Mouse (Mus musculus) forebrain, embryonic 15.5 days (tissue): ENCODE results near the gene Mrpl4. TPM values are rescaled to one million over a fixed set of nuclear protein-coding genes. Genes with fewer than 3 reads are reported as not detected.
A peak's percentile ranks its signal among the peaks of the same experiment; 100 is the strongest.

Experiments
- ATAC-seq: fragments of 200-750 bp; cut with Nextera tagmentation; replicated peaks from 2 replicates; pipeline ENCODE4 v1.8.0; 2017; ENCODE audit warnings: mild to moderate bottlenecking, moderate TSS enrichment, moderate library complexity
- H3K27ac ChIP-seq: fragments of 300-500 bp; sonication (generic); replicated peaks from 2 replicates; pipeline ENCODE4 v1.5.1; 2015; ENCODE audit warnings: mild to moderate bottlenecking, inconsistent platforms
- H3K27me3 ChIP-seq: fragments of 300-500 bp; sonication (generic); 2 replicates; pipeline ENCODE4 v1.6.1; 2015; ENCODE audit warnings: inconsistent platforms
- H3K36me3 ChIP-seq: fragments of 300-500 bp; sonication (generic); 2 replicates; pipeline ENCODE4 v1.6.1; 2015; ENCODE audit warnings: mild to moderate bottlenecking, inconsistent platforms
- H3K4me1 ChIP-seq: fragments of 300-500 bp; sonication (generic); 2 replicates; pipeline ENCODE4 v1.6.1; 2015; ENCODE audit warnings: inconsistent platforms
- H3K4me2 ChIP-seq: fragments of 300-500 bp; sonication (generic); replicated peaks from 2 replicates; pipeline ENCODE4 v1.6.1; 2015; ENCODE audit warnings: mild to moderate bottlenecking, inconsistent platforms
- H3K4me3 ChIP-seq: fragments of 300-500 bp; sonication (generic); 2 replicates; pipeline ENCODE4 v1.5.1; 2015; ENCODE audit warnings: mild to moderate bottlenecking, inconsistent platforms
- H3K9ac ChIP-seq: fragments of 300-500 bp; sonication (generic); replicated peaks from 2 replicates; pipeline ENCODE4 v1.6.1; 2015; ENCODE audit warnings: mild to moderate bottlenecking, inconsistent platforms
- H3K9me3 ChIP-seq: fragments of 300-500 bp; sonication (generic); 2 replicates; pipeline ENCODE4 v1.6.1; 2016; ENCODE audit warnings: inconsistent platforms
- WGBS: fragments of 180-500 bp; shearing (Covaris S2); methylation state at CpG from one replicate; pipeline ENCODE4 v1.1.7; 2015; ENCODE audit warnings: mixed read lengths; 5-methylcytosine and 5-hydroxymethylcytosine counted together
- polyA plus RNA-seq: library from polyadenylated mRNA; unstranded; fragments of >200 nt; fragmentation: Nextera tagmentation; extraction: Ambion mirVana; gene quantifications from 2 replicates; pipeline ENCODE4 v1.2.1, GENCODE M21; 2015

Gene Mrpl4
- polyA plus RNA-seq, 1 experiment from 2014 or later, result 115 TPM

- Histone ChIP-seq H3K9me3 (no peaks in the 10 kb centered on the region), H3K27me3 (peaks cover 35% of the 10 kb centered on the region), H3K9ac (no peak overlapping the region), H3K36me3 (no peaks in the 10 kb centered on the region), H3K27ac (no peak overlapping the region), H3K4me3 (no peak overlapping the region), H3K4me2 (no peak overlapping the region), H3K4me1 (peaks cover 28% of the 10 kb centered on the region)
- ATAC-seq, result no peak
- 85% methylated on average over 12 of the region's 12 CpGs for WGBS
These were observed 24.3 kb downstream of the Mrpl4 start for GRCm38 (mm10) chr9:21026849-21027248.

- no peak overlapping the region for H3K4me3 ChIP-seq
- peaks cover 45% of the 10 kb centered on the region for H3K27me3 ChIP-seq
- ATAC-seq, result no peak
- H3K36me3 ChIP-seq, result no peaks in the 10 kb centered on the region
- peaks cover 38% of the 10 kb centered on the region for H3K4me1 ChIP-seq
- no peak overlapping the region for H3K4me2 ChIP-seq
- no peak overlapping the region for H3K9ac ChIP-seq
- H3K9me3 ChIP-seq, result no peaks in the 10 kb centered on the region
- WGBS, result 54% methylated on average over 8 of the region's 8 CpGs
- H3K27ac ChIP-seq, result no peak overlapping the region
These were observed 25.3 kb downstream of the Mrpl4 start for GRCm38 (mm10) chr9:21027774-21028290.

- Histone ChIP-seq H3K4me2 (no peak overlapping the region), H3K9ac (no peak overlapping the region), H3K4me3 (no peak overlapping the region), H3K4me1 (peaks cover 46% of the 10 kb centered on the region), H3K36me3 (no peaks in the 10 kb centered on the region), H3K9me3 (no peaks in the 10 kb centered on the region), H3K27ac (no peak overlapping the region), H3K27me3 (peaks cover 53% of the 10 kb centered on the region)
- 74% methylated on average over 6 of the region's 6 CpGs for WGBS
- no peak for ATAC-seq
These were observed 26.1 kb downstream of the Mrpl4 start for GRCm38 (mm10) chr9:21028560-21029110.

- Histone ChIP-seq H3K36me3 (no peaks in the 10 kb centered on the region), H3K27me3 (peaks cover 60% of the 10 kb centered on the region), H3K4me2 (peak within 1 kb of the TSS; percentile 44), H3K4me3 (peak within 1 kb of the TSS; percentile 9), H3K27ac (no peak within 1 kb of the TSS), H3K9me3 (no peaks in the 10 kb centered on the region), H3K9ac (no peak within 1 kb of the TSS), H3K4me1 (peaks cover 47% of the 10 kb centered on the region)
- ATAC-seq, result no peak
- WGBS, result 2% methylated on average over 37 of the region's 37 CpGs
These were observed 26.9 kb downstream of the Mrpl4 start, which contains the start of gene Icam4 for GRCm38 (mm10) chr9:21029291-21030054. Icam4 (plus strand) TSS chr9:21029373.

GRCm38 (mm10) chr9:21030055-21030600 is 27.6 kb downstream of the Mrpl4 start:
- no peak overlapping the region for H3K9ac ChIP-seq
- H3K27me3 ChIP-seq, result peaks cover 67% of the 10 kb centered on the region
- no peak for ATAC-seq
- H3K36me3 ChIP-seq, result no peaks in the 10 kb centered on the region
- 17% methylated on average over 22 of the region's 22 CpGs for WGBS
- 0 out of 2 replicates have a peak overlapping the region, but pooled peaks have one; percentile 96 for H3K4me2 ChIP-seq
- no peak overlapping the region for H3K27ac ChIP-seq
- H3K4me1 ChIP-seq, result peaks cover 50% of the 10 kb centered on the region
- no peak overlapping the region for H3K4me3 ChIP-seq
- H3K9me3 ChIP-seq, result no peaks in the 10 kb centered on the region

- H3K27ac ChIP-seq, result no peak overlapping the region
- peak overlapping the region; percentile 53 for H3K4me3 ChIP-seq
- peaks cover 54% of the 10 kb centered on the region for H3K4me1 ChIP-seq
- H3K27me3 ChIP-seq, result peaks cover 70% of the 10 kb centered on the region
- H3K4me2 ChIP-seq, result peak overlapping the region; percentile 96
- no peaks in the 10 kb centered on the region for H3K36me3 ChIP-seq
- WGBS, result under 1% methylated on average over 13 of the region's 13 CpGs
- peak; percentile 55 for ATAC-seq
- 0 out of 2 replicates have a peak overlapping the region, but pooled peaks have one; percentile 56 for H3K9ac ChIP-seq
- no peaks in the 10 kb centered on the region for H3K9me3 ChIP-seq
These were observed 28.3 kb downstream of the Mrpl4 start for GRCm38 (mm10) chr9:21030781-21031250.

GRCm38 (mm10) chr9:21031251-21031895 is 28.8 kb downstream of the Mrpl4 start:
- H3K27me3 ChIP-seq, result peaks cover 75% of the 10 kb centered on the region
- no peaks in the 10 kb centered on the region for H3K9me3 ChIP-seq
- WGBS, result under 1% methylated on average over 36 of the region's 36 CpGs
- peak overlapping the region; percentile 53 for H3K4me3 ChIP-seq
- peak overlapping the region; percentile 96 for H3K4me2 ChIP-seq
- peak; percentile 65 for ATAC-seq
- peak overlapping the region; percentile 20; the same call in 1 of the 2 replicates for H3K27ac ChIP-seq
- H3K4me1 ChIP-seq, result peaks cover 58% of the 10 kb centered on the region
- H3K36me3 ChIP-seq, result no peaks in the 10 kb centered on the region
- peak overlapping the region; percentile 56 for H3K9ac ChIP-seq

- Histone ChIP-seq H3K36me3 (no peaks in the 10 kb centered on the region), H3K9ac (peak within 1 kb of the TSS; percentile 56), H3K4me3 (peak within 1 kb of the TSS; percentile 53), H3K4me2 (peak within 1 kb of the TSS; percentile 96), H3K9me3 (no peaks in the 10 kb centered on the region), H3K27me3 (peaks cover 81% of the 10 kb centered on the region), H3K4me1 (peaks cover 63% of the 10 kb centered on the region), H3K27ac (peak within 1 kb of the TSS; percentile 20; the same call in 1 of the 2 replicates)
- ATAC-seq, result peak; percentile 42
- WGBS, result under 1% methylated on average over 35 of the region's 35 CpGs
These were observed 29.4 kb downstream of the Mrpl4 start, which contains the start of gene Icam5 for GRCm38 (mm10) chr9:21031896-21032351. Icam5 (plus strand) TSS chr9:21032073.

GRCm38 (mm10) chr9:21032491-21032890 is 30.0 kb downstream of the Mrpl4 start:
- 1% methylated on average over 7 of the region's 7 CpGs for WGBS
- Histone ChIP-seq H3K36me3 (no peaks in the 10 kb centered on the region), H3K4me2 (peak overlapping the region; percentile 96), H3K4me3 (peak overlapping the region; percentile 53), H3K9ac (peak overlapping the region; percentile 56; the same call in 1 of the 2 replicates), H3K27ac (no peak overlapping the region), H3K27me3 (peaks cover 86% of the 10 kb centered on the region), H3K9me3 (no peaks in the 10 kb centered on the region), H3K4me1 (peaks cover 69% of the 10 kb centered on the region)
- ATAC-seq, result no peak

- no peak overlapping the region for H3K27ac ChIP-seq
- peak overlapping the region; percentile 96 for H3K4me2 ChIP-seq
- WGBS, result 1% methylated on average over 34 of the region's 34 CpGs
- H3K9ac ChIP-seq, result no peak overlapping the region; the same call in 1 of the 2 replicates
- H3K4me3 ChIP-seq, result peak overlapping the region; percentile 53
- H3K4me1 ChIP-seq, result peaks cover 73% of the 10 kb centered on the region
- no peaks in the 10 kb centered on the region for H3K9me3 ChIP-seq
- peaks cover 92% of the 10 kb centered on the region for H3K27me3 ChIP-seq
- H3K36me3 ChIP-seq, result no peaks in the 10 kb centered on the region
- ATAC-seq, result 0 out of 2 replicates have a peak, but pooled peaks have one; percentile 6
These were observed 30.6 kb downstream of the Mrpl4 start for GRCm38 (mm10) chr9:21033136-21033535.

- no peak overlapping the region for H3K9ac ChIP-seq
- peaks cover 66% of the 10 kb centered on the region for H3K4me1 ChIP-seq
- H3K27ac ChIP-seq, result no peak overlapping the region
- H3K9me3 ChIP-seq, result no peaks in the 10 kb centered on the region
- no peaks in the 10 kb centered on the region for H3K36me3 ChIP-seq
- H3K4me2 ChIP-seq, result no peak overlapping the region
- 2% methylated on average over 17 of the region's 17 CpGs for WGBS
- H3K4me3 ChIP-seq, result no peak overlapping the region
- peaks cover 90% of the 10 kb centered on the region for H3K27me3 ChIP-seq
- ATAC-seq, result no peak
These were observed 32.0 kb downstream of the Mrpl4 start for GRCm38 (mm10) chr9:21034481-21035085.
